In the genomic region with DNA sequence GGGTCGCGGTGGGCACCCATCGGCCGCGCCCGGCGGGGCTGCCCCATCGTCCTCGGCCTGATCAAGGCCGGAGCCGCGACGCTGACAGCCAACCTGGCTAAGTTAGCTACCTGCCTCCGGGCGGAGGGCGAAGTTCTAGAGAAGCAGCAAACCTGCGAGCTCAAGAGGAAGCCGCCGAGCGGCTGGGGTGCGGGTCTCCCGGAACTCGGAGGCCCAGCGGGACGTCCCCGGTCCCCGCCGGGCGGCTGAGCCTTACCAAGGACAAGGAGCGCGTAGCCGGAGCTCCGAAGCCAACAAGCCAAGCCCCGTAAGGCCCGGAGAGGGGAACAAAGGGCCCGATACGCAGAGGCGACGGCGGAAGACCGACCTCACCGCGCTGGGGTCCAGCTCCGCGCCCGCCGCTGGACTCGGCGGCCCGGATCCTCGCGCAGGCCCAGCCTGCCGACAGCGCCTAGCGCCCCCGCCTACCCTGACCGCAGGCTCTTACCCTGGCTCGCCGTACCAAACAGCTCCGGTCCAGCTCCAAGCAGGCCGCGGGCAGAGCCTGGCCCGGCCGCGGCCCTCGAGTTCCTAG, we compare ENCODE assay signal across 7 mouse cellular contexts. TPM values are rescaled to one million over a fixed set of nuclear protein-coding genes. Genes with fewer than 3 reads are reported as not detected.
DNase-seq lines count a peak whose midpoint lies in the region; ATAC-seq and TF ChIP-seq lines count a peak whose summit lies in the region.

No protein-coding gene starts in this region.

- H3K4me3 ChIP-seq in hindbrain, embryonic 10.5 days, result peak overlapping the region; percentile 92
- peak overlapping the region; percentile 92 for H3K4me3 ChIP-seq in limb, embryonic 14.5 days (replicated peaks; ENCODE audit: low read length)
- peak overlapping the region; percentile 91 for H3K4me3 ChIP-seq in midbrain, embryonic 15.5 days
- H3K4me3 ChIP-seq in testis, adult 2 months (ENCODE audit: control insufficient read depth, low read depth, low read length), result peak overlapping the region; percentile 92

- peaks cover 29% of the 10 kb centered on the region for H3K36me3 ChIP-seq in hindbrain, embryonic 10.5 days
- peaks cover 22% of the 10 kb centered on the region for H3K36me3 ChIP-seq in limb, embryonic 14.5 days (ENCODE audit: control insufficient read depth, insufficient read depth, low read length)
- H3K36me3 ChIP-seq in midbrain, embryonic 15.5 days (replicated peaks), result 0 out of 2 replicates have a peak, but pooled peaks cover 8% of the 10 kb centered on the region
- H3K36me3 ChIP-seq in testis, adult 2 months (ENCODE audit: control insufficient read depth, insufficient read depth, low read length), result no peaks in the 10 kb centered on the region; the same call in 1 of the 2 replicates

- peak overlapping the region; percentile 99 for H3K9ac ChIP-seq in limb, embryonic 14.5 days (ENCODE audit: low read depth, low read length, severe bottlenecking)
- peak overlapping the region; percentile 99 for H3K9ac ChIP-seq in midbrain, embryonic 15.5 days

- no peaks in the 10 kb centered on the region for H3K9me3 ChIP-seq in hindbrain, embryonic 10.5 days
- no peaks in the 10 kb centered on the region for H3K9me3 ChIP-seq in limb, embryonic 14.5 days (ENCODE audit: control insufficient read depth, low read length)
- no peaks in the 10 kb centered on the region for H3K9me3 ChIP-seq in midbrain, embryonic 15.5 days

- H3K27me3 ChIP-seq in hindbrain, embryonic 10.5 days (ENCODE audit: insufficient read depth, poor library complexity, severe bottlenecking), result peaks cover 13% of the 10 kb centered on the region
- no peaks in the 10 kb centered on the region for H3K27me3 ChIP-seq in limb, embryonic 14.5 days (ENCODE audit: control insufficient read depth, insufficient read depth, low read length)
- no peaks in the 10 kb centered on the region for H3K27me3 ChIP-seq in midbrain, embryonic 15.5 days (replicated peaks)
- H3K27me3 ChIP-seq in testis, adult 2 months (ENCODE audit: control insufficient read depth, insufficient read depth, low read length), result no peaks in the 10 kb centered on the region

- H3K4me1 ChIP-seq in hindbrain, embryonic 10.5 days (replicated peaks), result peaks cover 31% of the 10 kb centered on the region
- peaks cover 11% of the 10 kb centered on the region for H3K4me1 ChIP-seq in limb, embryonic 14.5 days (ENCODE audit: control insufficient read depth, insufficient read depth, low read length)
- H3K4me1 ChIP-seq in midbrain, embryonic 15.5 days, result peaks cover 21% of the 10 kb centered on the region
- H3K4me1 ChIP-seq in testis, adult 2 months (ENCODE audit: control insufficient read depth, insufficient read depth, low read length), result no peaks in the 10 kb centered on the region

- H3K4me2 ChIP-seq in limb, embryonic 14.5 days (replicated peaks; ENCODE audit: low read depth, low read length, severe bottlenecking), result peak overlapping the region; percentile 70
- peak overlapping the region; percentile 78 for H3K4me2 ChIP-seq in midbrain, embryonic 15.5 days

- no peak for TF ChIP-seq CTCF in testis, adult 2 months (IDR thresholded peaks at IDR 0.05; ENCODE audit: control insufficient read depth, insufficient read depth, insufficient replicate concordance, low read depth, low read length)

- 0 out of 2 replicates have a peak, but pooled peaks have one; percentile 41 for TF ChIP-seq POLR2A in limb, embryonic 14.5 days (IDR thresholded peaks at IDR 0.05; ENCODE audit: borderline replicate concordance, extremely low read depth, insufficient read depth, insufficient read length)
- TF ChIP-seq POLR2A in testis, adult 2 months (IDR thresholded peaks at IDR 0.05; ENCODE audit: control insufficient read depth, low read depth, low read length), result peak; percentile 24; the same call in 1 of the 2 replicates

- peak; percentile 4; the same call in 1 of the 2 replicates for ATAC-seq in limb, embryonic 14.5 days (ENCODE audit: low FRiP score, low read depth)
- peak; percentile 11 for ATAC-seq in midbrain, embryonic 15.5 days (replicated peaks)

- WGBS in hindbrain, embryonic 10.5 days, result under 1% methylated on average over 66 of the region's 66 CpGs
- under 1% methylated on average over 37 of the region's 66 CpGs for WGBS in limb, embryonic 14.5 days
- WGBS in midbrain, embryonic 15.5 days, result under 1% methylated on average over 66 of the region's 66 CpGs

- DNase-seq in 416B (ENCODE audit: low read depth), result peak; percentile 35
- DNase-seq in B cell, adult 2 months, result peak; percentile 77 to 80
- DNase-seq in embryo, embryonic 11 days, result peak; percentile 74
- peak; percentile 72 for DNase-seq in hindbrain, embryonic 10.5 days (ENCODE audit: low spot score)
- DNase-seq in limb, embryonic 14.5 days (ENCODE audit: low spot score), result peak; percentile 43

- H3K27ac ChIP-seq in hindbrain, embryonic 10.5 days, result peak overlapping the region; percentile 99
- peak overlapping the region; percentile 99 for H3K27ac ChIP-seq in limb, embryonic 14.5 days (replicated peaks; ENCODE audit: low read depth, low read length)
- peak overlapping the region; percentile 98 for H3K27ac ChIP-seq in midbrain, embryonic 15.5 days
- peak overlapping the region; percentile 88 for H3K27ac ChIP-seq in testis, adult 2 months (ENCODE audit: control insufficient read depth, insufficient read depth, low read depth, low read length)

RNA-seq across cellular contexts. Expression of gene Hectd1, which starts 0.5 kb away (rescaled TPM):
- 28.1 and 31.1 TPM in 2 replicates for polyA plus RNA-seq in hindbrain, embryonic 10.5 days (2016; fragmentation: Nextera tagmentation; extraction: Ambion mirVana)
- polyA plus RNA-seq in limb, embryonic 14.5 days (2012; rRNA removed), result 32.8 and 35.8 TPM in 2 replicates
- polyA plus RNA-seq in limb, embryonic 14.5 days (2014; fragmentation: Nextera tagmentation; extraction: Ambion mirVana), result 44.0 and 45.6 TPM in 2 replicates
- polyA plus RNA-seq in midbrain, embryonic 15.5 days (2015; fragmentation: Nextera tagmentation; extraction: Ambion mirVana), result 39.3 and 40.8 TPM in 2 replicates
- 11.4 and 13.4 TPM in 2 replicates for polyA plus RNA-seq in testis, adult 2 months (2012; rRNA removed)

Comparison
In these comparisons a context has a peak if more than half of its experiments do, and no peak if none do; other contexts are left out.
1. Peak in every context shown above with its lines: DNase-seq, ATAC-seq, H3K4me3 ChIP-seq and H3K27ac ChIP-seq.